9 mouse cellular contexts compared by ENCODE assay signal in genomic region chr6:91754098-91754497, GRCm38 (mm10).
DNase-seq lines count a peak whose midpoint lies in the region; ATAC-seq lines count a peak whose summit lies in the region.
"Had no signal": no experiment of that assay in that cellular context is flagged by ENCODE, and none has a peak within 500 bp of the region (broad histone marks: within the 10 kb centered on the region; RNA-seq: fewer than 3 reads in every experiment).

No protein-coding gene starts in this region.

- H3K9ac ChIP-seq in hindbrain, embryonic 16.5 days (ENCODE audit: low read depth, low read length), result no peak overlapping the region; the same call in 1 of the 2 replicates

- 51% methylated on average over 6 of the region's 6 CpGs for WGBS in hindbrain, embryonic 10.5 days
- 42% methylated on average over 6 of the region's 6 CpGs for WGBS in hindbrain, embryonic 16.5 days

- no peaks in the 10 kb centered on the region for H3K9me3 ChIP-seq in hindbrain, embryonic 10.5 days
- H3K9me3 ChIP-seq in hindbrain, embryonic 16.5 days (ENCODE audit: control insufficient read depth, low read length), result no peaks in the 10 kb centered on the region

- H3K4me2 ChIP-seq in hindbrain, embryonic 16.5 days (ENCODE audit: low read length), result no peak overlapping the region

- DNase-seq in adrenal gland, adult (ENCODE audit: inconsistent age in 2 of 2, low spot score in 1 of 2), result peak; percentile 21 to 48
- no peak for DNase-seq in adrenal gland, postnatal 4 days (ENCODE audit: low spot score in 2 of 2)
- DNase-seq in hindbrain, embryonic 10.5 days (ENCODE audit: low spot score), result no peak
- DNase-seq in right cerebral cortex, adult 2 months (ENCODE audit: low spot score in 2 of 2), result peak; percentile 48 to 59
- DNase-seq in right cerebral cortex, postnatal 14 days, result no peak
- peak; percentile 49 to 72 for DNase-seq in right cerebral cortex, postnatal 36 days (ENCODE audit: low spot score in 2 of 2)
- no peak for DNase-seq in cerebellum, postnatal 14 days
- DNase-seq: lung, adult 2 months had no signal

- peaks cover 16% of the 10 kb centered on the region for H3K4me1 ChIP-seq in hindbrain, embryonic 10.5 days (replicated peaks)
- H3K4me1 ChIP-seq in hindbrain, embryonic 16.5 days (ENCODE audit: control insufficient read depth, insufficient read depth, low read depth, low read length), result no peaks in the 10 kb centered on the region; the same call in 1 of the 2 replicates

- no peak for ATAC-seq in hindbrain, embryonic 16.5 days

- 0 out of 2 replicates have a peak overlapping the region, but pooled peaks have one; percentile 46 for H3K27ac ChIP-seq in hindbrain, embryonic 10.5 days
- H3K27ac ChIP-seq in hindbrain, embryonic 16.5 days (ENCODE audit: low read depth, low read length), result no peak overlapping the region; the same call in 1 of the 2 replicates

- H3K36me3 ChIP-seq in hindbrain, embryonic 10.5 days, result peaks cover 92% of the 10 kb centered on the region
- peaks cover 20% of the 10 kb centered on the region for H3K36me3 ChIP-seq in hindbrain, embryonic 16.5 days (ENCODE audit: control insufficient read depth, insufficient read depth, low read length)

- H3K4me3 ChIP-seq in hindbrain, embryonic 10.5 days, result no peak overlapping the region
- H3K4me3 ChIP-seq in hindbrain, embryonic 16.5 days (ENCODE audit: low read length), result no peak overlapping the region

- no peaks in the 10 kb centered on the region for H3K27me3 ChIP-seq in hindbrain, embryonic 10.5 days (ENCODE audit: insufficient read depth, poor library complexity, severe bottlenecking)
- no peaks in the 10 kb centered on the region for H3K27me3 ChIP-seq in hindbrain, embryonic 16.5 days (replicated peaks; ENCODE audit: control insufficient read depth, insufficient read depth, low read length)

Comparison
In these comparisons a context has a peak if more than half of its experiments do, and no peak if none do; other contexts are left out.
1. DNase-seq: peak in adrenal gland, adult (2 of 2), right cerebral cortex, adult 2 months (2 of 2) and right cerebral cortex, postnatal 36 days (2 of 2); none in adrenal gland, postnatal 4 days (0 of 2), hindbrain, embryonic 10.5 days (single experiment), right cerebral cortex, postnatal 14 days (single experiment) and cerebellum, postnatal 14 days (0 of 2).